ENCODE assay signal across 8 mouse cellular contexts in the genomic region with DNA sequence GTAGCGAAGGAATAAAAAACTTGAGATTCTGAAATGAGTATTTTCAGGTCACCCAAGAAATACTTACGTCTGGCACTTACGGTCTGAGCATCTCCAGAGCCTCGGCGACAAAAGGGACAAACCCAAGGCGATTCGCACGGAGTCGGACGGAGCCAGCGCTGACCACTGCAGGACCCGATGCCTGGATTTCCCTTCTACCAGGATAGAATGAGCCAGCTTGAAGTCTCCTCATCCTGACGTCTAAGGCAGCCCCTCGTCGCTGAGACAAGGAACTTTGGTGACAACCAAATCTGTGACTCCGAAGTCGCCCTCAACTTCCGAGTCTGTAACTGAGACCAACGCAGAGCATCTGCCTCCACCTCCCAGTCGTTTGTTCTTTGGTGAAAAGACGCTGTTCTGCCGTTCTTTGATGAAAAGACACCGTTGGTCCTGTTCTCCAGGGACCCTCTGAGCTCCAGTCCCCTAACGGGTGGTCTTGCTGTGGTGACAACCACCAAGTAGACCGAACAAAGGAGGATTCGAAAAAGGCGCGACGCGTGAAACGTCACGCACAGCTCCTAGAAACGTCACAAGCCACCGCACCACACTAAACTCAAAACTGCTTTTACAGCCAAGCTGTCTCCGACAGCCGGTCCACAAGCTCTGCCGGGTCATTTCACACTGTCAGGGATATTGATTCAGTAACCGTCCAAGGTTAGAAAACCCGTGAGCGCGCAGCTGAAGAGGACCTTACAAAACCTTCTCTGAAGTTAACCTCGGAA. TPM values are rescaled to one million over a fixed set of nuclear protein-coding genes. Genes with fewer than 3 reads are reported as not detected.
A peak's percentile ranks its signal among the peaks of the same experiment; 100 is the strongest.
DNase-seq lines count a peak whose midpoint lies in the region; ATAC-seq lines count a peak whose summit lies in the region.

No protein-coding gene starts in this region.

- peaks cover 66% of the 10 kb centered on the region for H3K27me3 ChIP-seq in kidney, embryonic 16.5 days (ENCODE audit: insufficient read depth, low read length)
- peaks cover 70% of the 10 kb centered on the region for H3K27me3 ChIP-seq in embryonic facial prominence, embryonic 10.5 days (replicated peaks; ENCODE audit: low read depth, poor library complexity, severe bottlenecking)
- peaks cover 38% of the 10 kb centered on the region for H3K27me3 ChIP-seq in intestine, embryonic 15.5 days (replicated peaks)

- intact Hi-C loops in left cerebral cortex, postnatal 14 days (cut with DNase I), result no loop called here

- H3K27ac ChIP-seq in kidney, embryonic 16.5 days (ENCODE audit: low read length), result no peak overlapping the region
- peak overlapping the region; percentile 51 for H3K27ac ChIP-seq in embryonic facial prominence, embryonic 10.5 days (replicated peaks)
- no peak overlapping the region for H3K27ac ChIP-seq in intestine, embryonic 15.5 days

- peak overlapping the region; percentile 43 for H3K4me3 ChIP-seq in kidney, embryonic 16.5 days (ENCODE audit: low read length)
- H3K4me3 ChIP-seq in embryonic facial prominence, embryonic 10.5 days, result peak overlapping the region; percentile 63
- H3K4me3 ChIP-seq in intestine, embryonic 15.5 days (replicated peaks), result peak overlapping the region; percentile 35

- H3K36me3 ChIP-seq in kidney, embryonic 16.5 days (ENCODE audit: insufficient read depth, low read length), result no peaks in the 10 kb centered on the region
- no peaks in the 10 kb centered on the region for H3K36me3 ChIP-seq in embryonic facial prominence, embryonic 10.5 days (replicated peaks)
- H3K36me3 ChIP-seq in intestine, embryonic 15.5 days, result no peaks in the 10 kb centered on the region

- no peaks in the 10 kb centered on the region for H3K9me3 ChIP-seq in kidney, embryonic 16.5 days (ENCODE audit: low read length)
- H3K9me3 ChIP-seq in embryonic facial prominence, embryonic 10.5 days, result no peaks in the 10 kb centered on the region
- no peaks in the 10 kb centered on the region for H3K9me3 ChIP-seq in intestine, embryonic 15.5 days

- ATAC-seq in kidney, embryonic 16.5 days (ENCODE audit: low FRiP score, low TSS enrichment), result no peak
- no peak for ATAC-seq in intestine, embryonic 15.5 days

- peaks cover 21% of the 10 kb centered on the region for H3K4me1 ChIP-seq in kidney, embryonic 16.5 days (ENCODE audit: insufficient read depth, low read length)
- peaks cover 29% of the 10 kb centered on the region for H3K4me1 ChIP-seq in embryonic facial prominence, embryonic 10.5 days
- 0 out of 2 replicates have a peak, but pooled peaks cover 15% of the 10 kb centered on the region for H3K4me1 ChIP-seq in intestine, embryonic 15.5 days (replicated peaks)

- H3K4me2 ChIP-seq in kidney, embryonic 16.5 days (replicated peaks; ENCODE audit: low read depth, low read length), result peak overlapping the region; percentile 59
- H3K4me2 ChIP-seq in intestine, embryonic 15.5 days (replicated peaks), result peak overlapping the region; percentile 72

- under 1% methylated on average over 42 of the region's 42 CpGs for WGBS in kidney, embryonic 16.5 days
- WGBS in embryonic facial prominence, embryonic 10.5 days, result under 1% methylated on average over 42 of the region's 42 CpGs
- WGBS in intestine, embryonic 15.5 days, result 2% methylated on average over 42 of the region's 42 CpGs

- no peak overlapping the region for H3K9ac ChIP-seq in kidney, embryonic 16.5 days (replicated peaks; ENCODE audit: low read length)
- no peak overlapping the region for H3K9ac ChIP-seq in intestine, embryonic 15.5 days

- no peak for DNase-seq in kidney, adult 11 months
- DNase-seq in embryonic facial prominence, embryonic 10.5 days (ENCODE audit: low spot score), result peak; percentile 64
- DNase-seq in neural tube, embryonic 10.5 days (ENCODE audit: extremely low spot score, low spot score), result peak; percentile 70
- no peak for DNase-seq in gastrocnemius, postnatal 10 days
- DNase-seq in c-Kit-positive CD71-positive TER-119-positive erythroid progenitor cells, embryonic 14.5 days (ENCODE audit: low spot score), result no peak
- no peak for DNase-seq in left cerebral cortex, postnatal 14 days (ENCODE audit: low spot score in 2 of 2)

RNA-seq across cellular contexts. Expression of a gene that starts 55.9 kb away (rescaled TPM):
- 49.9 and 54.0 TPM in 2 replicates for polyA plus RNA-seq in kidney, embryonic 16.5 days (2015; fragmentation: Nextera tagmentation; extraction: Ambion mirVana)
- polyA plus RNA-seq in embryonic facial prominence, embryonic 10.5 days (2016; fragmentation: Nextera tagmentation; extraction: Ambion mirVana), result 59.9 and 60.6 TPM in 2 replicates
- 34.5 and 40.5 TPM in 2 replicates for polyA plus RNA-seq in intestine, embryonic 15.5 days (2015; fragmentation: Nextera tagmentation; extraction: Ambion mirVana)
- total RNA-seq in gastrocnemius, postnatal 10 days (2021), result 10 to 100 TPM; 13.2 to 20.8 TPM
- total RNA-seq in left cerebral cortex, postnatal 14 days (2021), result 10 to 100 TPM; 39.5 TPM

Comparison
In these comparisons a context has a peak if more than half of its experiments do, and no peak if none do; other contexts are left out.
1. DNase-seq: peak in embryonic facial prominence, embryonic 10.5 days (single experiment) and neural tube, embryonic 10.5 days (single experiment); none in kidney, adult 11 months (single experiment), gastrocnemius, postnatal 10 days (single experiment), c-Kit-positive CD71-positive TER-119-positive erythroid progenitor cells, embryonic 14.5 days (single experiment) and left cerebral cortex, postnatal 14 days (0 of 2).
2. Peak in every context shown above with its lines, with median percentiles within 50 percentile points of each other: H3K4me3 ChIP-seq.